In the genomic region with DNA sequence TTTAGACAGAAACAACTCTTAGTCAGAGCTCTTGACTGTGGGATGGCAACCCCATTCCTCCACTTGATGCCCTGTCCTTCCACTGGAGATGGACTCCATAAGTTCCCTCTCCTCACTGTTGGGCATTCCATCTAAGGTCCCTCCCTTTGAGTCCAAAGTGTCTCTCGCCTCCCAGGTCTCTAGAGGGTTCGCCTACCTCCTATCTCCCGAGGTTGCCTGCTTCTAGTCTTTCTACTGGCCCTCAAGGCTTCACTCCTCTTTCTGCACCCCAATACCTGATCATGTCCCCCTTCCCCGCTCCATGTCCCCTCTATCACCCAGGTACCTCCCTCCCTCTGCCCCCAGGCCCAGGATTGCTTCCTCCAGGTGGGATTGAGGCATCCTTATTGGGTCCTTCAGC, we compare ENCODE assay signal across 28 mouse cellular contexts.
"Had no signal": no experiment of that assay in that cellular context is flagged by ENCODE, and none has a peak within 500 bp of the region (broad histone marks: within the 10 kb centered on the region; RNA-seq: fewer than 3 reads in every experiment).

No protein-coding gene starts in this region.

- ATAC-seq: forebrain, embryonic 13.5 days; forebrain, embryonic 14.5 days; forebrain, embryonic 15.5 days; forebrain, embryonic 16.5 days; forebrain, postnatal 0 days had no signal

- H3K9me3 ChIP-seq: embryonic facial prominence, embryonic 10.5 days; embryonic facial prominence, embryonic 12.5 days; embryonic facial prominence, embryonic 13.5 days; embryonic facial prominence, embryonic 15.5 days; forebrain, embryonic 10.5 days; forebrain, embryonic 12.5 days; forebrain, embryonic 13.5 days; forebrain, embryonic 15.5 days had no signal

- H3K36me3 ChIP-seq: embryonic facial prominence, embryonic 10.5 days; embryonic facial prominence, embryonic 12.5 days; embryonic facial prominence, embryonic 13.5 days; embryonic facial prominence, embryonic 15.5 days; forebrain, embryonic 10.5 days; forebrain, embryonic 12.5 days; forebrain, embryonic 15.5 days had no signal

- H3K4me1 ChIP-seq: forebrain, embryonic 13.5 days; forebrain, embryonic 15.5 days had no signal

- H3K4me2 ChIP-seq: embryonic facial prominence, embryonic 12.5 days; embryonic facial prominence, embryonic 13.5 days; embryonic facial prominence, embryonic 15.5 days; forebrain, embryonic 12.5 days; forebrain, embryonic 13.5 days; forebrain, embryonic 15.5 days had no signal

- H3K9ac ChIP-seq: embryonic facial prominence, embryonic 12.5 days; embryonic facial prominence, embryonic 13.5 days; embryonic facial prominence, embryonic 15.5 days; forebrain, embryonic 12.5 days; forebrain, embryonic 13.5 days; forebrain, embryonic 15.5 days; forebrain, postnatal 0 days had no signal

- DNase-seq: cerebellum, adult 2 months; cerebellum, adult 8-10 months; cerebellum, adult 9-10 months; cerebellum, adult 9-11 months; cerebellum, postnatal 10 days; cerebellum, postnatal 14 days; cerebellum, postnatal 25 days; cerebellum, postnatal 36 days; embryo, embryonic 11 days; forebrain, postnatal 0 days; gastrocnemius, adult 2 months; gastrocnemius, postnatal 10 days; gastrocnemius, postnatal 14 days; gastrocnemius, postnatal 25 days; gastrocnemius, postnatal 36 days; heart, adult 18-20 months; heart, adult 2 months had no signal

- H3K27ac ChIP-seq: embryonic facial prominence, embryonic 10.5 days; embryonic facial prominence, embryonic 12.5 days; embryonic facial prominence, embryonic 13.5 days; embryonic facial prominence, embryonic 15.5 days; forebrain, embryonic 10.5 days; forebrain, embryonic 12.5 days; forebrain, embryonic 13.5 days; forebrain, embryonic 15.5 days; gastrocnemius, adult 2 months; heart, adult 2 months had no signal

- H3K4me3 ChIP-seq: embryonic facial prominence, embryonic 10.5 days; embryonic facial prominence, embryonic 12.5 days; embryonic facial prominence, embryonic 13.5 days; embryonic facial prominence, embryonic 15.5 days; erythroblast, embryonic 14.5 days; forebrain, embryonic 10.5 days; forebrain, embryonic 12.5 days; forebrain, embryonic 13.5 days; forebrain, embryonic 15.5 days; gastrocnemius, adult 2 months; heart, adult 2 months had no signal

- H3K27me3 ChIP-seq: embryonic facial prominence, embryonic 13.5 days; embryonic facial prominence, embryonic 15.5 days; forebrain, embryonic 15.5 days had no signal
